Mouse (Mus musculus) layer of hippocampus, postnatal 14 days (tissue): ENCODE data around the gene Tnfrsf4. TPM values are rescaled to one million over a fixed set of nuclear protein-coding genes. Genes with fewer than 3 reads are reported as not detected.

Source experiments
- DNase-seq, 2 experiments: peaks; one replicate each; pipeline ENCODE4 v3.0.0; 2021 to 2022; ENCODE audit warnings: low spot score in 2 of 2, mixed read lengths in 1 of 2
- long read RNA-seq, 2 experiments: library from polyadenylated mRNA; stranded (forward); transcript quantifications; one replicate each; pipeline ENCODE4 v2.0.0; 2021
- total RNA-seq, 2 experiments: library from RNA; stranded (reverse); gene quantifications; 2 replicates each; pipeline ENCODE4 v1.2.3; 2021

Gene Tnfrsf4
- 1 to 10 TPM; 1.0 to 1.1 TPM for total RNA-seq
- long read RNA-seq, experiment 1, result 0 reads
- long read RNA-seq, experiment 2, result 0 reads

DNA sequence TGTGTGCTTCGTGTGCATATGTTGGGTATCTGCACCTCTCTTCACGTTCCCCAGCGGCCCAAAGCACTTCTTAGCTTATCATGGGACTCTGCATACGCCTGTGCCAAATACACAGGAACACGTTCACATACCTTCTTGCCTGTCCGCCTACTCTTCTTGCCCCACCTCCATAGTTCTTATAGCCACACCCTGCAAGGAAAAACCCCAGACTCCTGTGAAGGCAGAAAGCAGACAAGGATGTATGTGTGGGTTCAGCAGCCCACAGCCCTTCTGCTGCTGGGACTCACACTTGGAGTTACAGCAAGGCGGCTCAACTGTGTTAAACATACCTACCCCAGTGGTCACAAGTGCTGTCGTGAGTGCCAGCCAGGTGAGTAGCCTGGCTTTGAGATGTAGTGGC, at the start of gene Tnfrsf4:
Gene Tnfrsf4, plus strand, starts transcription at position 207 of the 400 bp plus-strand sequence.
- DNase-seq, result no peak

DNA sequence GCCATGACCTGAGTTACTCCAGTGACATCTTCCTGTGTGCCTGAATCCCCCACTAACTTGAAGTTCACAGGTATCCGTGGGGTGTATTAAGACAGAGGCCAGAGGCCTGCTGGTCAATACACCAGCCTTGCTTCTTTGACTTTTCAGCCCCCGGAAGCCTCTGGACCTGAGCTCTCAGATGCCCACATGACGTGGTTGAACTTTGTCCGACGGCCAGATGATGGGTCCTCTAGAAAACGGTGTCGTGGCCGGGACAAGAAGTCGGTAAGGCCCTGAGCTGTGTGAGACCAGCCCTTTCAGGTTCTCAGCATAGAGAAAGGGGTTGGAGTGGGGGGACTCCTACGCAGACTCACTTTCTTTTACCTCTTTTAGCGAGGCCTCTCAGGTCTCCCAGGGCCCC, 49.2 kb upstream of the Tnfrsf4 start:
- DNase-seq, result no peak

DNA sequence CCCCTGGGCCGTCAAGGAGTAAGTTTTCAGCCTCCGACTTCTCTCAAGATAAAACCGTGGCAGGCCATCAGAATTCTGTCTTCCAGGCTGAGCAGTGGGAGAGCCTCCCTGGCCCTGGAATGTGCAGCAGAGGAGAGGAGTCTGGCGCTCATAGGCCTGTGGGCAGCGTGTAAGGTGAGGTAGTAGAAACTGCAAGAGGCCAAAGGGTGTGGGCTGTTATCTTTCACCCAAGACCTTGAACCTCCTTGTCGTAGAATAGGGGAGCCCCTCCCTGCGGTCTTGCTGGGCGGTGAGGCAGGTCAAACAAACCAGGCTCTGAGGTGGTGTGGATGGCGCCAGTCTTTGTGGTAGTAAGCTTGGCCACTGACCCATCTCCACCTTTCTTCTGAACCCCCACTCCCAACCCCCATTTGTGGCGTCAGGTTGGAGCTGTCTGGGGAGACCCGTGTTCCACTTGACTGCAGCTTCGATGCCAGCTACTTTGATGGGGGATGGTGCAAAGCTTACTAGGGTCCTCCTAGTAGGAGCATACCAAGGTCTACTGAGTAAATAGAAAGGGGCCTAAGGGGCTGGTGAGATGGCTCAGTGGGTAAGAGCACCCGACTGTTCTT, 44.5 kb upstream of the Tnfrsf4 start:
- no peak for DNase-seq

DNA sequence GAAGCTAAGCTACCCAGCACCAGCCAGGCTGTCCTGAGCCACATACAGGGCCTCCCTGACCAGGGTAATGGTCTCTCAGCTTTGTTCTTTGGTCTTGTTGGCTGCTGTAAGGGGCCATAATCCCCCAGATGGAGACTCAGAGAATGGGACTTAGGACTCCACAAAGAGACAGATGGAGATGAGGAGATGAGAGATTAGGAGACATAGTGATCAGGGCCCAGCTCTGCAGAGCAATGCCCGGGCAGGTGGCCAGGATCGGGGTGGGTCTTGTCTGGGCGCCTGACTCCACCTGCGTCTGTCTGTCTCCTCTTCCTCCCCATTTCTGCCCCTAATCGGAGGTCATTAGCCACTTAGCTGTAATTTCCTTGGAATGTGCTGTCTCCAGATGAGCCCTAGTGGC, 43.4 kb upstream of the Tnfrsf4 start:
- no peak for DNase-seq

DNA sequence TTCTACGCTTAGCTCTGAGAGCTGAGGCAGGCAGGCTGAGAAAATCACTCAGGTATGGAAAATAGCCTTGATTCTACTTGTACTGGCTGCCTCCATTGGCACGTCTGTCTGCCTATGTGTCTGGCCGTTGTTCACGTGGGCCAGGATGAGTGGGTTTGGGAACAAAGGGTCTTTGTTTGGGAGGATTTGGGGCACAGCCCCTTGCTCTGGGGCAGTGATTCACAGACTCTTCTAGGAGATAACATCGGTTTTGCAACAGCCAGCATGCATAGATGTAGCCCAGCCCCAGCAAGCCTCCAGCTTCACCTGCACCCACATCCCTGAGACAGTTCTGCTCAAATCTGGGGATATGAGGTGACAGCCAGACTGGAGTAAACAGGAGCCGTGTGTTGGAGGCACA, 41.0 kb upstream of the Tnfrsf4 start:
- DNase-seq, result no peak

DNA sequence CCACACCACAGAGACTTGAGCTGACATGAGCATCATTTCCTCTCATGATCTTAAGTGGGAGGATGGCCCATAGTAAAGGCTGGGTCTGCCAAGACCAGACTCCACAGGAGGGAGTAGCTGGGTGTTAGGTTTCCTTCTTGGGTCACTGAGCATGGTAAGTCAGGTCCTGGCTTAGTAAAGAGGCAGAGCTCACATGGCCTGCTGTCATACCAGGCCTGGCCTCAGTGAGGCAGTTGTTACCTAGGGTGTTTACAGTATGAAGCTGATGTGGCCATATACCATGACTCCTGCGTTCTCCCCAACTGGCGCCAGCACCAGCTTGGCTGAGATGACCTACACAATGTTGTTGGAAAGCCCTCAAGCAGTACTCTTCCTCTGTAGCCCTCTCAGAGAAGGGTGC, 40.4 kb upstream of the Tnfrsf4 start:
- DNase-seq, result no peak

DNA sequence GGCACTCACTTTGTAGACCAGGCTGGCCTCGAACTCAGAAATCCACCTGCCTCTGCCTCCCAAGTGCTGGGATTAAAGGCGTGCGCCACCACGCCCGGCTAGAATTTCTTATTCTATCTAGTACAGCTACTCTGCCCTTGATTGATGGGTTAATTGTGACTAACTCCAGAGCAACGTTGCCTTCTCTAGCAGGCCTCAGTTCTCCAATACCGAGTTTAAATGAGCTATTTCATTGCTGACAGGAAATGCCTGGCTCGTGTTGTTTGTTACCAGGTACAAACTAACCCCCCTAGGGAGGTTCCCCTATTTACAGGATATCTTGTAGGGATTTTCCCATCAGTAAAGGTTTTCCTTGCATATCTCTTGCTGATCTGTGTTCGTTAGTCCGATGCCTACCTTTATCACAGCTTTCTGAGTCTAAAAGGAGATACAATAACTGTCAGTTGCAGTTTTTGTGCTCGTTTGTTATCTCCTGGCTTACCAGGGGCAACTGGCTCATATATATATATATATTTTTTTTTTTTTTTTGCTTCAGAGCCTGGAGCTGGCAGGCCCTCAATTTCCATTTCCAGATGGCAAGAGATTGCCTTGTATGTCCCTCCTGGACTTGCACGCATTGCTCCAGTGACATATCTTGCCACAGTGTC, 32.1 kb upstream of the Tnfrsf4 start:
- no peak for DNase-seq

DNA sequence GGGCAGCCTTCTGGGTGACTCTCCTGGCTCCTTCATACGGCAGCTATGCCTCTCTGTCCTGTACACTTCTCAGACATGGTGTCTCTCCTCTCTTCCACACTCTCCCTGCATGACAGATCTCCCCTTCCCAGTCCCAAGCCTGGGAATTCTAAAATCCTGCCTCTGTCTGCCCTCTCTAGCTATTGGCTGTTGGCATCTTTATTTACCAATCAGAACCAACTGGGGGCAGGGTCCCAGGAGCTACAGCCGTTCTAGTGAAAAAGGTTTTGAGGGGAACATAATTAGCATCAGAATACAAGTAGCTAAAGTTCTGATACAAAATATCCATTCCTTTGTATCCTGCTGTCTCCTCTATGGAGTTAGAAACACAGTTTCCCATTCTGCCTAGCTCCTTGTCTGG, 29.9 kb upstream of the Tnfrsf4 start:
- DNase-seq, result no peak

DNA sequence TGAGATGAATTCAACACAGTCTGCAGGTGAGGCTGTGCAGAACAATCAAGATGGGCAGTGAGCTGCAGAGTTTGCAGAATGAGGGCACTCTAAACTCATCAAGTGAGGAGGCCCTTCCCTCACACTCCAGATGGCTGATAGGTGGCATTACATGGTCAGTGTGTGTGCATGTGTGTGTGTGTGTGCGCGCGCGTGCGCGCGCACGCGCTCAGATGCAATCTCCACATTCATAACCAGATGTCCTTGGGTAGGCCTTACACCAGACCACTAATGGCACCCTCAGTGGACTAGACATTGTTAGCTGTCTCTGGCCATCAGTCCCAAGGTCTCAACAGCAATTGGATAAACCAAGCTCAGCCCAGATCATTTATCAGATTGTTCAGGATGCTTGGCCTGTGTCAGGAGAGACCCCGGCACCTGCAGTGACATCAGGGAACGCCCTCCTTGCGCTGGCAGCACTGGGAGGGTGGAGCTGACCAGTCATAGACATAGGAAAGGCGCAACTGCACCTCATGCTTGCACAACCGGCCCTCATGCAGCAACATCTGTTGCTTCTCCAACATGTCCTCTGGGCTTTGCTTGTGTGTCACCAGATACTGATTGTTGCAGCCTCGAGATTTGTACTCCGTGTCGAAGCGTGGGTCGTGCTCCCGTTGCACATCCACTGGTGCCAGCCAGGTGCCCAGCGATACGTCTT, 22.3 kb upstream of the Tnfrsf4 start:
- DNase-seq, result no peak

DNA sequence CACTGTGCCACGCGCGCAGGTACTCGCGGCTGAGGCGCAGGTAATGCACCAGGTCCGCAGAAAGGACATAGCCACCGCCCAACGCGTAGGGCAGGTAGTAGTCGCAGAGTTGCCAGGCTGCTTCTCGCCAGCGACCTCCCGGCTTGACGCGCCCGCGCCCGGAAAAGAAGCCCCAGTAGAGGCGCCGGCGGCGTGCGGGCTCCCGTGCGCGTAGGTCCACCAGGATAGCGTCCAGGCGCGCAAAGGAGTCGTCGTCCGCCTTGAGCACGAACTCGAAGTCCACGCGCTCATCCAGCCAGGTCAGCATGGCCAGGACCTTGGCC, 21.8 kb upstream of the Tnfrsf4 start:
- no peak for DNase-seq

DNA sequence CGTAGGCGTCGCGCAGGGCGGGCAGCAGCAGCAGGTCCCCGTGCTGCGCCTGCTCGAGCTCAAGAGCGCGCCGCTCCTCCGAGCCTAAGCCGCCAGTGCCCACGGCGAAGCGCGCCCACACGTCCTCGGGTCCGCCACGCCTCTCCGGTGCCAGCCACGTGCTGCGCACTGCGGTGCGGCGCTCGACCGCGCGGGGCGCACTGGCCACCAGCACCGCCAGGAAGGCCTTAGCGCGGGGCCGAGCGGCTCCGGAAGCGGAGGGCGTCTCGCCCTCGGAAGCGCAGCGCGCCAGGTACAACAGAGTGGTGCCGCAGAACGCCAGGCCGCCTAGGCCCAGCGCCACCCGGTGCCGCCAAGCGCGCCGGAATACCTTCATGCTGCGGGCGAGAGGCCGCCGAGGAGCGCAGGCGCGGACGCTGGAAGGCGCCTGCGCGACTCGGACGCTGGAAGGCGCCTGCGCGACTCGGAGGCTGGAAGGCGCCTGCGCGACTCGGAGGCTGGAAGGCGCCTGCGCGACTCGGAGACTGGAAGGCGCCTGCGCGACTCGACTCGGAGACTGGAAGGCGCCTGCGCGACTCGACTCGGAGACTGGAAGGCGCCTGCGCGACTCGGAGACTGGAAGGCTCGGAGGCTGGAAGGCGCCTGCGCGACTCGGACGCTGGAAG, 21.3 kb upstream of the Tnfrsf4 start, which contains the start of the genes B3galt6 and Sdf4:
Gene B3galt6, minus strand, starts transcription at position 409 of the 665 bp plus-strand sequence.
Gene Sdf4, plus strand, starts transcription at position 632 of the 665 bp plus-strand sequence.
- DNase-seq, result peak; percentile 86 to 93

DNA sequence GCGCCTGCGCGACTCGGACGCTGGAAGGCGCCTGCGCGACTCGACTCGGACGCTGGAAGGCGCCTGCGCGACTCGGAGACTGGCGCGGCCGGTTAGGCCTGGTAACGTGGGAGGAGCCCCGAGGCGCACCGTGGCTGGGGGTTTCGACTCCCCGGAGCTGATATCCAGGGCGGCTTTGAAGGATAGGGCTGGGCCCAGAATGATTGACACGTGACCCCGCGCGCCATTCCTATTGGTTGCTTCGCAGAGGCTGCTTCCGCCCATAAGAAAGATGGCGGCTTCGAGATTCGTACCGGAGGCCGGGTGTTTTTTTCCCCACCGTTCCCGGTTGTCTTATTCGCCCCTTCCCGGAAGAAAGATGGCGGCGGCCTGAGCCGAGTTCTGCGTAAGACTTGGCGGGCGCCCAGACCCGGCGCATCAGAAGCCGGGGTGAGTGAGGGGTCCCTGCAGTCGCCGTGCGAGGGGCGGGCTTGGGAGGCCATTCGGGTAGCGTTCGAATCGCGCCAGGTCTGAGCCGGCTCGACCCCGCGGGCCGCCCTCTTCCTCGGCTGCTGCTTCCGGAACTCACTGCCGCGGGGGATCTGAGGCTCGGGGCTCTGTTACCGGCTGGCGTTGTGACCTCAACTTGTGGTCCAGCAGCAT, 20.6 kb upstream of the Tnfrsf4 start:
- peak; percentile 97 to 99 for DNase-seq

DNA sequence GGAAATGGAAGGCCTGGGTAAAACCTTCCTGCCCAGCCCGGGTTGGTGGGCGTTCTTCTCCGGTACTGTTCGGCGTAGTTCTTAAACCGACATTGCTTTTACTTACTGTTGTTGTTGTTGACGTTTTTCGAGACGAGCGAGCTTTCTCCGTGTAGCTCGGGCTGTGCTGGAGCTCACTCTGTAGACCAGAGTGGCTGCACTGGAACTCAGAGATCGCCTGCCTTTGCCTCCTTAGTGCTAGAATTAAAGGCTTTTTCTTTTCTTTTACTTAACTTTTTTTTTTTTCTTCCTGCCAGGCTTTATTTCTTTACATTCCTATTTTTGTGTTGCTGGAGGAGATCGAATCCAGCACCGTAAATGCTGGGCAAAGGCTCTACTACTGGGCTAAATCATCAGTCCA, 20.0 kb upstream of the Tnfrsf4 start:
- DNase-seq, result no peak

DNA sequence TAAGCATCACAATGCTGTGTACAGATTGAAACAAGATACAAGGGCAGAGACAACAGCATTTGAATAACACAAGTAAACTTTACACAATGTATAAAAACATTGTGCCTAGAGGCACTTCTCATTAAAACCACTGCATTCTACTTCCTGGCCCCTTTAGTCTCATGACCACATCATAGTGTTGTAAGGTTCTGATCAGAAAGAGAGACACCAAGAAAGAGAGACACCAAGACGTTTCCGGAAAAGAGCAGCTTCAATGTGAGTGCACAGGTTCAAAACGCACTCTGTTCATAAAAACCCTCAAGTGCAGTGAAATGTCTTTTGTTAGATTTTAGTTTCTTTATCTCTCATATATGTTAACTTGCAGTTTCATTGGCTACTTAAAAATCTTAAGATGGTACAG, 9.5 kb upstream of the Tnfrsf4 start:
- no peak for DNase-seq

DNA sequence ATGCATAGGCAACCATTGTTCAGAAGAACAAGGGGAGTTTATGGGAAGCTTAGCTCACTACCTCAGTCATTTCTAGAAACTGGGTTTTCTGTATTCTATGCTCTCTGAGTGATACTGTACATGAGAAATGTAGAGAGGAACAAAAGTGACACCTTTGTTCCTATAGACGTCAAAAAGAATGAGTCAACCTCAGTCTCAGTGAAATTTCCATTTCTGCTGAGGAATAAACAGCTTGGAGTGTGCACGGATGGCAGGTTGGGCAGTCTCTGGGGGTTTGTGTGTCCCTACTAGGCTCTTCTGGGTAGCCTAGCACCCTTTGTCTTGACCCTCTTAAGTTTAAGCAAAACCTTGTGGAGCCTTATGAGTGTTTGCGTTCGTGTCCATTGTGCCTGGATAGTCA, 5.3 kb upstream of the Tnfrsf4 start:
- DNase-seq, result no peak

DNA sequence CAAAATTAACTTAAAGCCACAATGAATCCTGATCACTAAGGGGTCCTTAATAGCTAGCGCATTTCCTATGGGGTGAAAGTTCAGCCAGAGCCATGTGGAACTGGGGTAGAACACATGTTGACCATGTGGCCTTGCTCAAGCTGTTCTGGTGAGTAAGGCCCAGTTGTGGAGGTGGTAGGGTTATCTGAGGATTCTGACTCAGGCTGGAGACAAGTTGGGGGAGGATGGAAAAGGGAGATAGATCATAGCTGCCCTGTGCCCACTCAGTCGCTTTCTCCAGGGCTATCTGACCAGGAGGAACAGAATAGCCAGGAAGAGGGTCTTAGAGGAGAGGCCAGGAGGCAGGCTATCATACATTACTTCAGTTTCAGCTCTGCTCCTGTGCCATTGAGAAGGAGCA, 793 bp downstream of the Tnfrsf4 start:
- DNase-seq, result no peak

DNA sequence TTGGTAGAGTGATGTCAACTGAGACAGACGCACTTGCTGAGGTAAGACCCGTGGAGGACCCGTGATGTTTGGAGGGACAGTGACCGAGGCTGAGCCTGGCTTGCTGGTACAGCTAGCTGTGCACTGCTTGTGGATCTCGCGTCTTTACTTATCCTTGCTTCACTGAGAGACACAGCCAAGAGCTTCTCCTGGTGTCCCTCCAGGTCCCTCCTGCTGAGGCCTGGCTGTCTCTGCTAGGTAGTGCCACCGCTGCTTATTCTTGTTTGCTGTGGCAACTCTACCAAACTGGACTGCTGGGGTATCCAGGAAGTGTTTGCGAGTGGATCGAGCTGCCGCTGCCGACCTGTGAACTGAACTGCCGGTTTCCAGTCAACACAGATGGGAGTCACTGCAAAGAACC, 6.1 kb downstream of the Tnfrsf4 start:
- DNase-seq, result no peak

DNA sequence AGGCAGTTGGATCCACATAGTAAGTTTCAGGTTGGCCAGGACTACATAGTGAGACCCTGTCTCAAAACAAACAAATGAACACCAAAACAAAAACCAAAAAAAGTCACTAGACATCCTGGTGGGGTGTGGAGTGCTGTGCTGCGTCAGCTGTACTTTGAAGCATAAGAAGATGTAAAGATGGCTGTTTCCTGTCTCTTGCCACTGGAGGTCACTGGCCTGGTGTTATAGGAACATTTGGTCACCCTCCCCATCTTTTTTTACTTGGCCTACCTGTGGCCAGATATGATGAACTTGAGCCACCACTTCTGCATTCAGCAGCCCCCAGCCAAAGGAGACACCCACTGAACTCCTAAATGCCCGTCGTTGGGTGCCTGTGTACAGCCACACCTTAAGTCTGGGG, 7.7 kb downstream of the Tnfrsf4 start:
- DNase-seq, result no peak

DNA sequence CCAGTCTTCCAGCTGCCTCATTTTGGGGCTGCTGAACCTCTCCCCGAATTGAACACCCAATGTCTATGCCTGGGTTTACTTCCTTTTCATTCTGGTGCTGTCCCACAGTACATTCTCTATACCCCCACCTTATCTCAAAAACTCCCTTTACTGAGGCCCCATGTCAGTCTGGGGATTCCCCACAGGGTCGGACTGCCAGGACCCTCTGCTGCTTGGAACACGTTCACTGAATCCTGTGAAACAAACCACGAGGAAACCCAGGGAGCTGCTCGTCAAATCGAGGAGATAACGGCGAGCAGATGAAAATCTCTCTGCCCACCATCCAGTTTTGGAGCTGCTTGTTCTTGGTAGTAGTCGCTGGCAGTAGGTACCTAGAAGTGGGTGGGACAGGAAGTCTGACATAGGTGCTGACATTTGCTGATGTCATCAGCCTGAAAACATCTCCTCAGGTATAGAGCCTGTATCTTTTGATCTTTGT, 8.3 kb downstream of the Tnfrsf4 start:
- DNase-seq, result no peak

DNA sequence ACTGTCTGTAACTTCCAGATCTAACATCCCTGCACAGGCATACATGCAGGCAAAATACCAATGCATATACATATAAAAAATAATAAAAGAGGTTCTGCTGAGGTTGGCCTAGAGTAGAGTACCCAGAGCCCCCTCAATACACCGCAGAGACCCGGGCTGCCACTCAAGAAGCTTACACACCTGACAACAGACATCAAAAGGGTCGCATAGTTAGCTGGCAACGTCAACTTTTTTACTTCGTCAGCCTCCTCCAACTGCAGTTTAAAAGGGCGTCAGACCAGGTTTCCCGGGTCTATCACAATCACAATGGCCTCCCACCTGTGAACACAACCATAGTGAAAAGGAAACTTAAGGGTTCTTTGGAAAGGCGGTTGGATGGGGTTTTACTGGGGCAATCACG, 9.9 kb downstream of the Tnfrsf4 start:
- no peak for DNase-seq

DNA sequence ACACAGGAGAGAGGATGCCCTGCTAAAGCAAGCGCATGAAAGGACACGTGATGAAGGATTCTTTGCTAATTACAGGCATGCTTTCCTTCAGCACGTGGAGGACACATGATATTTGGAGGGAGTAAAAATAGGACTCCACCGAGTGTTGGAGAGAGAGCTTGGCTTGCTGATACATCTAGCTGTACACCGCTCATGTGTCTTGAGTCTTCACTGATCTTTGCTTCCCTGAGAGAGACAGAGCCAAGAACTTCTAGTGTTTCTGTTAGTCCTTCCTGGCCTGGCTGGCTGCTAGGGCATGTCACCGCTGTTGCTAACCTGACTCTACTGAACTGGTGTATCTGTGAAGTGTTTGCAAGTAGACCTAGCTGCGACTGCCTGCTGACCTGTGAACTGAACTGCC, 10.5 kb downstream of the Tnfrsf4 start:
- no peak for DNase-seq
